Comparison of ENCODE assay signal across 8 mouse cellular contexts in the genomic region with DNA sequence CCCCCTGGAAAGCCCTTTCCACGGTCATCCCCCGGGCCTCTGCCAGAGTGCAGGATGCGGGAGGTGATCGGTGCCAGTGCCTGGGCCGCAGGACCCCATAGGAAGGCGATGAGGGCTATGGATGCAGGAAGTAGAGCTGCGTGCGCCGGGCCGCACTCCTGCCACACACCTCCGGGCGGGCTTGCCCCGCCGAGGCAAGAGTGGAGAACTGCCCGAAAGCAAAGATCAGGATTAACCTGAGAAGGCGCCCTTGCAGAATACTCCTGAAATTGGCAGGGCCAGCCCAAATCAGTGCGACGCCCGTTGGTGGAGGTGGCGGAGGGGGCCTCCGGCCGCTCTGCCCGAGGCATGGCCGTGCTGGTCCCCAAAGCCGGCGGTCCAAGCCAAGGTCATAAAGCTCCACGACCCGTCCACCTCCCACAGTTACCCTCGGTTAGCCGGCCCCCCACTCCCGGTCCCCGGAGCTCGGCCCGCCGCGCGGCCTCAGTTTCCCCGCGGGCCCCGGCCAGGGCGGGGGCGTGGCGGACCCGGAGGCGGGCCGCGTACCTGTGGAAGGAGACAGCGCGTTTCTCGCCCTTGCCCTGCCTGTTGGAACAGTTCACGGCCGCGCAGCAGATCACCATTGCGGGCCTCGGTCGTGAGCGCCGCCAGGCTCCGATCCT. TPM values are rescaled to one million over a fixed set of nuclear protein-coding genes. Genes with fewer than 3 reads are reported as not detected.
A peak's percentile ranks its signal among the peaks of the same experiment; 100 is the strongest.
DNase-seq lines count a peak whose midpoint lies in the region; ATAC-seq and TF ChIP-seq lines count a peak whose summit lies in the region.

No protein-coding gene starts in this region.

- dilution Hi-C loops in CH12.LX (cut with MboI; ENCODE audit: extremely low pct_ligation_motif_present, extremely low pct_unique_long_range_greater_than_20kb, low sequenced_read_pairs), result no loop called here

- peak overlapping the region; percentile 81 for H3K4me2 ChIP-seq in CH12.LX (ENCODE audit: insufficient read depth, low read depth, poor library complexity, severe bottlenecking)
- peak overlapping the region; percentile 90 for H3K4me2 ChIP-seq in heart, embryonic 16.5 days (ENCODE audit: low read depth, low read length)

- H3K9me3 ChIP-seq in CH12.LX (replicated peaks; ENCODE audit: low read length), result no peaks in the 10 kb centered on the region
- no peaks in the 10 kb centered on the region for H3K9me3 ChIP-seq in heart, embryonic 16.5 days (replicated peaks; ENCODE audit: control insufficient read depth, low read length)

- H3K4me1 ChIP-seq in heart, adult 2 months (ENCODE audit: control insufficient read depth, insufficient read depth, low read length), result peaks cover 3% of the 10 kb centered on the region; the same call in 1 of the 2 replicates
- peaks cover 8 to 48% of the 10 kb centered on the region in 2 experiments; a peak in 3 of 4 replicates for H3K4me1 ChIP-seq in CH12.LX (ENCODE audit: control insufficient read depth in 1 of 2, insufficient read depth in 2 of 2)
- H3K4me1 ChIP-seq in heart, embryonic 16.5 days (ENCODE audit: control insufficient read depth, insufficient read depth, low read length), result peaks cover 12% of the 10 kb centered on the region

- H3K9ac ChIP-seq in heart, adult 2 months (ENCODE audit: low read depth, low read length), result peak overlapping the region; percentile 88
- H3K9ac ChIP-seq in CH12.LX (ENCODE audit: insufficient read depth, low read depth), result peak overlapping the region; percentile 73
- H3K9ac ChIP-seq in heart, embryonic 16.5 days (ENCODE audit: low read length), result peak overlapping the region; percentile 96

- H3K27ac ChIP-seq in heart, adult 2 months, result peak overlapping the region; percentile 87
- H3K27ac ChIP-seq in CH12.LX (ENCODE audit: insufficient read depth, low read depth), result peak overlapping the region; percentile 59
- H3K27ac ChIP-seq in heart, embryonic 16.5 days (ENCODE audit: low read length), result peak overlapping the region; percentile 92

- peak; percentile 38 for ATAC-seq in heart, embryonic 16.5 days (replicated peaks; ENCODE audit: extremely low read depth, insufficient read depth, low FRiP score)
- ATAC-seq in megakaryocyte-erythroid progenitor cell, adult 5-6 weeks (replicated peaks; ENCODE audit: low FRiP score, low TSS enrichment, poor library complexity, severe bottlenecking), result peak; percentile 24; the same call in 1 of the 2 replicates

- no peak for TF ChIP-seq POLR2A in heart, adult 2 months (IDR thresholded peaks at IDR 0.05; ENCODE audit: insufficient read depth, low read depth, low read length)
- no peak for TF ChIP-seq POLR2A in CH12.LX (IDR thresholded peaks at IDR 0.05; ENCODE audit: low read depth, low read length)

- TF ChIP-seq EP300 in heart, adult 2 months (IDR thresholded peaks at IDR 0.05; ENCODE audit: insufficient read depth, low read depth, low read length), result no peak
- TF ChIP-seq EP300 in CH12.LX (IDR thresholded peaks at IDR 0.05; ENCODE audit: low read length), result no peak

- WGBS in heart, adult 2 months, result under 1% methylated on average over 59 of the region's 59 CpGs
- under 1% methylated on average over 59 of the region's 59 CpGs for WGBS in heart, embryonic 16.5 days

- TF ChIP-seq RAD21 in CH12.LX (IDR thresholded peaks at IDR 0.05; ENCODE audit: low read depth, low read length), result no peak

- peak overlapping the region; percentile 86 for H3K4me3 ChIP-seq in heart, adult 2 months
- peak overlapping the region; percentile 85 to 95 (median 88) for H3K4me3 ChIP-seq in CH12.LX (replicated peaks in 1 of 3; ENCODE audit: low read depth in 2 of 3, low read length in 2 of 3, poor library complexity in 1 of 3)
- peak overlapping the region; percentile 93 for H3K4me3 ChIP-seq in heart, embryonic 16.5 days (ENCODE audit: low read length)

- peaks cover 4% of the 10 kb centered on the region; the same call in 1 of the 2 replicates for H3K79me2 ChIP-seq in heart, adult 2 months (replicated peaks; ENCODE audit: control insufficient read depth, insufficient read depth, low read length)
- peaks cover 52% of the 10 kb centered on the region for H3K79me2 ChIP-seq in CH12.LX (replicated peaks; ENCODE audit: control insufficient read depth, extremely low read depth, insufficient read depth, poor library complexity, severe bottlenecking)

- no peaks in the 10 kb centered on the region for H3K27me3 ChIP-seq in heart, adult 2 months (ENCODE audit: control insufficient read depth, insufficient read depth, low read length)
- no peaks in the 10 kb centered on the region for H3K27me3 ChIP-seq in CH12.LX (replicated peaks)
- H3K27me3 ChIP-seq in heart, embryonic 16.5 days (ENCODE audit: control insufficient read depth, insufficient read depth, low read length), result no peaks in the 10 kb centered on the region

- TF ChIP-seq CTCF in heart, adult 2 months (IDR thresholded peaks at IDR 0.05), result no peak
- TF ChIP-seq CTCF in CH12.LX (conservative IDR thresholded peaks at IDR 0.05 in 1 of 2, IDR thresholded peaks at IDR 0.05 in 1 of 2; ENCODE audit: low read depth in 2 of 2, low read length in 2 of 2), result no peak

- H3K36me3 ChIP-seq in heart, adult 2 months (ENCODE audit: control insufficient read depth, insufficient read depth, low read length), result no peaks in the 10 kb centered on the region; the same call in none of the 2 replicates
- H3K36me3 ChIP-seq in CH12.LX (replicated peaks in 1 of 2; ENCODE audit: control insufficient read depth in 1 of 2, insufficient read depth in 1 of 2, low read length in 1 of 2), result peaks cover 16 to 26% of the 10 kb centered on the region in 2 experiments
- H3K36me3 ChIP-seq in heart, embryonic 16.5 days (ENCODE audit: control insufficient read depth, insufficient read depth), result peaks cover 16% of the 10 kb centered on the region

- intact Hi-C loops in heart, adult 2 months (cut with DNase I), result loop anchor here (2.0 to 10.0 kb wide), 4 partner anchors 49 to 309 kb away; partner anchors contain the start of gene Ing5
- intact Hi-C loops in heart, postnatal 14 days (cut with DNase I), result loop anchor here (5.0 kb wide), 1 partner anchor 48 kb away; the partner anchor contains the start of genes Dtymk and Ing5
- intact Hi-C loops in left cerebral cortex, postnatal 25 days (cut with DNase I), result loop anchor here (1.0 kb wide), 2 partner anchors 49 to 119 kb away; partner anchors contain the start of gene Ing5

- DNase-seq in heart, adult 2 months, result no peak
- DNase-seq in heart, postnatal 14 days, result no peak
- peak; percentile 17 for DNase-seq in CH12.LX (ENCODE audit: extremely low read depth)
- DNase-seq in embryo, embryonic 10.5 days (ENCODE audit: low spot score), result peak; percentile 51
- peak; percentile 20 to 37 for DNase-seq in left cerebral cortex, postnatal 25 days (ENCODE audit: low spot score in 2 of 2)
- DNase-seq in testis, postnatal 14 days (ENCODE audit: low spot score), result peak; percentile 62

- in situ Hi-C loops in CH12.LX (cut with MboI; ENCODE audit: low pct_ligation_motif_present, low pct_unique_long_range_greater_than_20kb, low sequenced_read_pairs), result no loop called here

TF ChIP-seq in CH12.LX, 34 proteins besides CTCF, POLR2A, EP300 and RAD21 (continues in another document):
- TF ChIP-seq GABPA (IDR thresholded peaks at IDR 0.05; ENCODE audit: insufficient replicate concordance, low read depth, low read length), result no peak
- TF ChIP-seq ZC3H11A (IDR thresholded peaks at IDR 0.05; ENCODE audit: low read depth, low read length), result no peak

RNA-seq across cellular contexts. Expression of gene Thap4, which starts 0.6 kb away (rescaled TPM):
- 10 to 100 TPM; 75.0 to 80.4 TPM for total RNA-seq in heart, adult 2 months (2021)
- polyA plus RNA-seq in heart, adult 2 months (2012; rRNA removed), result 69.0 and 76.9 TPM in 2 replicates
- 10 to 100 TPM; 60.5 to 73.5 TPM for total RNA-seq in heart, postnatal 14 days (2021)
- total RNA-seq in CH12.LX (2012; rRNA removed), result 45.3 and 50.2 TPM in 2 replicates
- 32.4 and 35.8 TPM in 2 replicates for total RNA-seq in CH12.LX (2014; rRNA removed)
- 52.4 and 53.0 TPM in 2 replicates for polyA plus RNA-seq in CH12.LX (2012; ENCODE audit: insufficient read length, low read depth)
- 54.3 and 54.4 TPM in 2 replicates for polyA plus RNA-seq in heart, embryonic 16.5 days (2015; fragmentation: Nextera tagmentation; extraction: Ambion mirVana)
- 10 to 100 TPM; 39.6 TPM for total RNA-seq in left cerebral cortex, postnatal 25 days (2021)
- 23.6 and 35.0 TPM in 2 replicates for total RNA-seq in megakaryocyte-erythroid progenitor cell, adult 5-6 weeks (2014; fragmentation: Nextera tagmentation)
- 16.5 and 30.0 TPM in 2 replicates for total RNA-seq in megakaryocyte-erythroid progenitor cell, adult 5-6 weeks (2017)

RNA-seq across cellular contexts. Expression of gene Atg4b, which starts 2.7 kb away (rescaled TPM):
- 10 to 100 TPM; 33.6 to 36.4 TPM for total RNA-seq in heart, adult 2 months (2021)
- polyA plus RNA-seq in heart, adult 2 months (2012; rRNA removed), result 27.7 and 33.4 TPM in 2 replicates
- 10 to 100 TPM; 40.9 to 41.8 TPM for total RNA-seq in heart, postnatal 14 days (2021)
- total RNA-seq in CH12.LX (2012; rRNA removed) (20.1 and 24.7 TPM in 2 replicates), CH12.LX (2014; rRNA removed) (21.4 and 29.3 TPM in 2 replicates)
- polyA plus RNA-seq in CH12.LX (2012; ENCODE audit: insufficient read length, low read depth), result 55.1 and 57.2 TPM in 2 replicates
- polyA plus RNA-seq in heart, embryonic 16.5 days (2015; fragmentation: Nextera tagmentation; extraction: Ambion mirVana), result 54.8 and 61.8 TPM in 2 replicates
- total RNA-seq in left cerebral cortex, postnatal 25 days (2021), result 10 to 100 TPM; 73.6 to 79.9 TPM
- total RNA-seq in megakaryocyte-erythroid progenitor cell, adult 5-6 weeks (2014; fragmentation: Nextera tagmentation), result 57.9 and 79.1 TPM in 2 replicates
- 55.6 and 116 TPM in 2 replicates for total RNA-seq in megakaryocyte-erythroid progenitor cell, adult 5-6 weeks (2017)

RNA-seq across cellular contexts. Expression of gene Dtymk, which starts 47.7 kb away (rescaled TPM):
- total RNA-seq in heart, adult 2 months (2021), result 10 to 100 TPM; 22.2 to 22.4 TPM
- polyA plus RNA-seq in heart, adult 2 months (2012; rRNA removed), result 23.6 and 35.4 TPM in 2 replicates
- 10 to 100 TPM; 33.0 to 33.9 TPM for total RNA-seq in heart, postnatal 14 days (2021)
- total RNA-seq in CH12.LX (2012; rRNA removed) (168 and 204 TPM in 2 replicates), CH12.LX (2014; rRNA removed) (278 and 286 TPM in 2 replicates)
- polyA plus RNA-seq in CH12.LX (2012; ENCODE audit: insufficient read length, low read depth), result 196 TPM in 2 replicates
- polyA plus RNA-seq in heart, embryonic 16.5 days (2015; fragmentation: Nextera tagmentation; extraction: Ambion mirVana), result 154 and 172 TPM in 2 replicates
- 10 to 100 TPM; 47.7 to 53.3 TPM for total RNA-seq in left cerebral cortex, postnatal 25 days (2021)
- 264 and 315 TPM in 2 replicates for total RNA-seq in megakaryocyte-erythroid progenitor cell, adult 5-6 weeks (2014; fragmentation: Nextera tagmentation)
- total RNA-seq in megakaryocyte-erythroid progenitor cell, adult 5-6 weeks (2017), result 217 and 254 TPM in 2 replicates

RNA-seq across cellular contexts. Expression of gene Ing5, which starts 49.7 kb away (rescaled TPM):
- total RNA-seq in heart, adult 2 months (2021), result 10 to 100 TPM; 13.0 to 15.1 TPM
- polyA plus RNA-seq in heart, adult 2 months (2012; rRNA removed), result 5.4 and 6.8 TPM in 2 replicates
- 10 to 100 TPM in 1 of 2 experiments, 1 to 10 TPM in 1; 8.3 to 10.6 TPM for total RNA-seq in heart, postnatal 14 days (2021)
- 13.7 and 16.9 TPM in 2 replicates for total RNA-seq in CH12.LX (2012; rRNA removed)
- 16.2 and 16.3 TPM in 2 replicates for total RNA-seq in CH12.LX (2014; rRNA removed)
- 18.7 and 24.6 TPM in 2 replicates for polyA plus RNA-seq in CH12.LX (2012; ENCODE audit: insufficient read length, low read depth)
- polyA plus RNA-seq in heart, embryonic 16.5 days (2015; fragmentation: Nextera tagmentation; extraction: Ambion mirVana), result 13.0 and 13.4 TPM in 2 replicates
- total RNA-seq in left cerebral cortex, postnatal 25 days (2021), result 10 to 100 TPM; 10.6 to 12.1 TPM
- 17.9 and 18.0 TPM in 2 replicates for total RNA-seq in megakaryocyte-erythroid progenitor cell, adult 5-6 weeks (2014; fragmentation: Nextera tagmentation)
- 44.7 and 53.8 TPM in 2 replicates for total RNA-seq in megakaryocyte-erythroid progenitor cell, adult 5-6 weeks (2017)

Comparison
In these comparisons a context has a peak if more than half of its experiments do, and no peak if none do; other contexts are left out.
1. DNase-seq: peak in CH12.LX (single experiment), embryo, embryonic 10.5 days (single experiment), left cerebral cortex, postnatal 25 days (2 of 2) and testis, postnatal 14 days (single experiment); none in heart, adult 2 months (0 of 2) and heart, postnatal 14 days (0 of 2).
2. Peak in every context shown above with its lines, with median percentiles within 50 percentile points of each other: H3K27ac ChIP-seq, H3K4me3 ChIP-seq and H3K9ac ChIP-seq.